Mouse (Mus musculus) heart, postnatal 0 days (tissue): ENCODE results near the gene Camk1g. TPM values are rescaled to one million over a fixed set of nuclear protein-coding genes. Genes with fewer than 3 reads are reported as not detected.

Source experiments
- ATAC-seq: fragments of 200-750 bp; cut with Nextera tagmentation; 2 replicates; pipeline ENCODE4 v1.8.0; 2017; ENCODE audit warnings: low read depth, moderate number of reproducible peaks, moderate library complexity; ENCODE audit not compliant: insufficient read depth
- DNase-seq: peaks from one replicate; pipeline ENCODE4 v3.0.0-alpha.2; 2016; ENCODE audit warnings: low spot score
- H3K27ac ChIP-seq: fragments of 300-500 bp; sonication (generic); 2 replicates; pipeline ENCODE4 v1.5.1; 2014; ENCODE audit warnings: low read depth, mild to moderate bottlenecking
- H3K27me3 ChIP-seq: fragments of 300-500 bp; sonication (generic); 2 replicates; pipeline ENCODE4 v1.6.1; 2014; ENCODE audit warnings: low read length, mixed read lengths; ENCODE audit not compliant: control insufficient read depth, insufficient read depth
- H3K36me3 ChIP-seq: fragments of 300-500 bp; sonication (generic); replicated peaks from 2 replicates; pipeline ENCODE4 v1.6.1; 2014; ENCODE audit warnings: low read length, mixed read lengths; ENCODE audit not compliant: control insufficient read depth, insufficient read depth
- H3K4me1 ChIP-seq: fragments of 300-500 bp; sonication (generic); 2 replicates; pipeline ENCODE4 v1.6.1; 2014; ENCODE audit warnings: antibody characterized with exemption; ENCODE audit not compliant: control insufficient read depth, insufficient read depth
- H3K4me2 ChIP-seq: fragments of 300-500 bp; sonication (generic); 2 replicates; pipeline ENCODE4 v1.6.1; 2014; ENCODE audit warnings: low read depth, mild to moderate bottlenecking, low read length, moderate library complexity
- H3K4me3 ChIP-seq: fragments of 300-500 bp; sonication (generic); 2 replicates; pipeline ENCODE4 v1.5.1; 2014; ENCODE audit warnings: low read depth, low read length
- H3K9ac ChIP-seq: fragments of 300-500 bp; sonication (generic); replicated peaks from 2 replicates; pipeline ENCODE4 v1.6.1; 2014; ENCODE audit warnings: low read depth, low read length, mixed read lengths
- H3K9me3 ChIP-seq: fragments of 300-500 bp; sonication (generic); replicated peaks from 2 replicates; pipeline ENCODE4 v1.6.1; 2016; ENCODE audit warnings: low read length; ENCODE audit not compliant: control insufficient read depth
- CTCF ChIP-seq: IDR thresholded peaks from 2 replicates; pipeline ENCODE4 v1.5.1; 2016; ENCODE audit warnings: antibody characterized with exemption, control low read depth, low read depth
- EP300 ChIP-seq: IDR thresholded peaks from 2 replicates; pipeline ENCODE4 v1.6.1; 2016; ENCODE audit warnings: antibody characterized with exemption, low read depth
- WGBS: fragments of 180-500 bp; shearing (Covaris S2); extraction: QIAGEN DNeasy Blood & Tissue Kit; methylation state at CpG from one replicate; pipeline ENCODE4 v1.1.7; 2014; 5-methylcytosine and 5-hydroxymethylcytosine counted together
- polyA plus RNA-seq: library from polyadenylated mRNA; unstranded; fragments of >200 nt; fragmentation: Nextera tagmentation; extraction: Ambion mirVana; gene quantifications from 2 replicates; pipeline ENCODE4 v1.2.1, GENCODE M21; 2015
- total RNA-seq: library from RNA; depleted of rRNA; stranded (reverse); fragments of >200 nt; gene quantifications from 2 replicates; pipeline ENCODE4 v1.2.3, GENCODE M21; 2014; ENCODE audit warnings: low replicate concordance

Camk1g gene
- total and polyA plus RNA-seq, 2 experiments from 2014 or later = 9.7 to 14.3 TPM

GRCm38 (mm10) chr1:193390004-193390403, 19.9 kb upstream of the Camk1g start:
- no peak for ATAC-seq

GRCm38 (mm10) chr1:193389505-193389904, 19.4 kb upstream of the Camk1g start:
- peaks cover 8% of the 10 kb centered on the region for H3K4me1 ChIP-seq
- no peak overlapping the region for H3K4me2 ChIP-seq
- no peak overlapping the region for H3K4me3 ChIP-seq
- H3K9me3 ChIP-seq = no peaks in the 10 kb centered on the region
- H3K9ac ChIP-seq = no peak overlapping the region; the same call in 1 of the 2 replicates
- H3K27ac ChIP-seq = no peak overlapping the region
- ATAC-seq (peak; percentile 36; the same call in 1 of the 2 replicates), DNase-seq (no peak)
- H3K36me3 ChIP-seq = no peaks in the 10 kb centered on the region
- 0 out of 2 replicates have a peak, but pooled peaks cover 11% of the 10 kb centered on the region for H3K27me3 ChIP-seq
- 20% methylated on average over 3 of the region's 3 CpGs for WGBS
- no peak for TF ChIP-seq CTCF
- TF ChIP-seq EP300 = no peak

More at GRCm38 (mm10) chr1:193390004-193390403, 19.9 kb upstream of the Camk1g start:
- peaks cover 8% of the 10 kb centered on the region for H3K4me1 ChIP-seq
- no peak overlapping the region for H3K4me2 ChIP-seq
- 0 out of 2 replicates have a peak, but pooled peaks cover 11% of the 10 kb centered on the region for H3K27me3 ChIP-seq
- WGBS = 23% methylated on average over 12 of the region's 12 CpGs
- H3K4me3 ChIP-seq = no peak overlapping the region
- H3K9me3 ChIP-seq = no peaks in the 10 kb centered on the region
- H3K9ac ChIP-seq = no peak overlapping the region
- H3K27ac ChIP-seq = no peak overlapping the region
- no peaks in the 10 kb centered on the region for H3K36me3 ChIP-seq
- DNase-seq = no peak
- TF ChIP-seq CTCF = no peak
- TF ChIP-seq EP300 = no peak

- WGBS = 48% methylated on average over 2 of the region's 2 CpGs
- DNase-seq (no peak), ATAC-seq (no peak)
- H3K9me3 ChIP-seq = no peaks in the 10 kb centered on the region
- peaks cover 11% of the 10 kb centered on the region for H3K4me1 ChIP-seq
- 0 out of 2 replicates have a peak, but pooled peaks cover 11% of the 10 kb centered on the region for H3K27me3 ChIP-seq
- H3K36me3 ChIP-seq = no peaks in the 10 kb centered on the region
- no peak overlapping the region for H3K4me3 ChIP-seq
- TF ChIP-seq EP300 = no peak
- TF ChIP-seq CTCF = no peak
- no peak overlapping the region for H3K27ac ChIP-seq
- H3K4me2 ChIP-seq = no peak overlapping the region
- H3K9ac ChIP-seq = no peak overlapping the region
Observed at GRCm38 (mm10) chr1:193387241-193387640, 17.1 kb upstream of the Camk1g start.

GRCm38 (mm10) chr1:193386136-193386535, 16.0 kb upstream of the Camk1g start:
- Histone ChIP-seq H3K9me3 (no peaks in the 10 kb centered on the region), H3K36me3 (no peaks in the 10 kb centered on the region), H3K9ac (no peak overlapping the region), H3K27ac (no peak overlapping the region), H3K27me3 (0 out of 2 replicates have a peak, but pooled peaks cover 11% of the 10 kb centered on the region), H3K4me1 (peaks cover 18% of the 10 kb centered on the region), H3K4me2 (no peak overlapping the region), H3K4me3 (no peak overlapping the region)
- WGBS = 1% methylated on average over 5 of the region's 5 CpGs
- peak; percentile 87 for DNase-seq
- peak; percentile 42 for ATAC-seq
- peak; percentile 88 for TF ChIP-seq CTCF
- no peak for TF ChIP-seq EP300

GRCm38 (mm10) chr1:193382841-193383462, 12.9 kb upstream of the Camk1g start:
- TF ChIP-seq CTCF (peak; percentile 68), EP300 (no peak)
- Histone ChIP-seq H3K4me1 (peaks cover 18% of the 10 kb centered on the region; the same call in 1 of the 2 replicates), H3K4me2 (peak overlapping the region; percentile 54), H3K36me3 (no peaks in the 10 kb centered on the region), H3K4me3 (peak overlapping the region; percentile 35), H3K9ac (peak overlapping the region; percentile 38; the same call in 1 of the 2 replicates), H3K27ac (no peak overlapping the region; the same call in 1 of the 2 replicates), H3K9me3 (no peaks in the 10 kb centered on the region), H3K27me3 (0 out of 2 replicates have a peak, but pooled peaks cover 6% of the 10 kb centered on the region)
- peak; percentile 72 for DNase-seq
- peak; percentile 56; the same call in 1 of the 2 replicates for ATAC-seq
- 6% methylated on average over 8 of the region's 8 CpGs for WGBS
